In the genomic region with DNA sequence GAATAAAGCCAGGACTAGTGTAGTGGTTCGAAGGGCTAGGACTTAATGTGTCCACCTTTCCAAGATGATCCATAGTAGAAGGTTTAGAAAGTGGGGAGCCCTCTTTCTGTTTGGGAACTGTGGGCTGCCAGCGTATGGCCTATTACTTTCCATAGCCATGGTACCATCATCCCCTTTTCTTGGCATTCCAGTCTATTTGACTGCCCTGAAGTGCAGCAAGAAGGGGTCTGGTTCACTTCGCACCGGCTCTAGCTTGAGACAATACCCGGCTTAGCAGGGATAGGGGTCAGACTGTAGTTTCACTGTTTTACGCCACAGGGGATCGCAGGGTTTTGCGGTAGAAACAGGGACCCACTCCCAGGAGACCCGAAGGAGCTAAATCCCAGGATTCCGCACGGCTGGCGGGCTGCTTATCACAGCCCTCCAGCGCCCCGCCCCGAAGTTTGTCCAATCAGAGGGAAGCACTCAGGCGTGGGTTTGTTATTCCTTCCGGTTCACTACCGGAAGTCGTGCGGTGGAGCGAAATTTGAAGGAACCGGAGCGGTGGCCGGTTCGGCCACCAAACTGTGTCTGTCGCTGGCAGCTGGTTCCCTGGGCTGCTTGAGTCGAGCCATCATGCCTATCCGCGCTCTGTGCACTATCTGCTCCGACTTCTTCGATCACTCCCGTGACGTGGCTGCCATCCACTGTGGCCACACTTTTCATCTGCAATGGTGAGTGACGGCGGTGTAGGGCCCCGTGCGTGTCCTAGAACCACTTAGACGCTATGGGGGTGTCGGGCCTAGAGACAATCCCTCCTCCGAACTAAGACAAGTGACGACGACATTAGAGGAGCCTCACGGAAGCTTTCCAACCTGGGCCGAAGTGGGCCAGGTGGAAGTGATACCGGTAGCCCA, we compare ENCODE assay signal across 8 mouse cellular contexts. TPM values are rescaled to one million over a fixed set of nuclear protein-coding genes. Genes with fewer than 3 reads are reported as not detected.
DNase-seq lines count a peak whose midpoint lies in the region; ATAC-seq and TF ChIP-seq lines count a peak whose summit lies in the region.

No protein-coding gene starts in this region.

- H3K4me1 ChIP-seq in ES-Bruce4 (ENCODE audit: control insufficient read depth, insufficient read depth, low read length): no peaks in the 10 kb centered on the region
- peaks cover 13% of the 10 kb centered on the region for H3K4me1 ChIP-seq in forebrain, embryonic 13.5 days
- H3K4me1 ChIP-seq in liver, embryonic 15.5 days (replicated peaks): peaks cover 31% of the 10 kb centered on the region
- H3K4me1 ChIP-seq in neural tube, embryonic 11.5 days (ENCODE audit: control insufficient read depth, insufficient read depth, low read length): peaks cover 5% of the 10 kb centered on the region
- H3K4me1 ChIP-seq in stomach, embryonic 16.5 days (ENCODE audit: control insufficient read depth, insufficient read depth, low read length): peaks cover 8% of the 10 kb centered on the region; the same call in 1 of the 2 replicates

- TF ChIP-seq EP300 in ES-Bruce4 (IDR thresholded peaks at IDR 0.05; ENCODE audit: insufficient read depth, low read depth, low read length): no peak

- TF ChIP-seq POLR2A in ES-Bruce4 (IDR thresholded peaks at IDR 0.05; ENCODE audit: insufficient read depth, low read length): no peak

- peak overlapping the region; percentile 11; the same call in 1 of the 2 replicates for H3K9ac ChIP-seq in ES-Bruce4 (ENCODE audit: low read depth, poor library complexity, severe bottlenecking)
- H3K9ac ChIP-seq in forebrain, embryonic 13.5 days: peak overlapping the region; percentile 69
- H3K9ac ChIP-seq in liver, embryonic 15.5 days: peak overlapping the region; percentile 71
- peak overlapping the region; percentile 72 for H3K9ac ChIP-seq in neural tube, embryonic 11.5 days (ENCODE audit: low read length)
- peak overlapping the region; percentile 73 for H3K9ac ChIP-seq in stomach, embryonic 16.5 days (ENCODE audit: low read length)

- intact Hi-C loops in heart, postnatal 10 days (cut with DNase I): no loop called here

- H3K27ac ChIP-seq in ES-Bruce4 (ENCODE audit: insufficient read depth, low read length): no peak overlapping the region
- peak overlapping the region; percentile 79 for H3K27ac ChIP-seq in forebrain, embryonic 13.5 days
- peak overlapping the region; percentile 74 for H3K27ac ChIP-seq in liver, embryonic 15.5 days (replicated peaks)
- peak overlapping the region; percentile 63; the same call in 1 of the 2 replicates for H3K27ac ChIP-seq in neural tube, embryonic 11.5 days (ENCODE audit: low read depth, low read length)
- peak overlapping the region; percentile 58 for H3K27ac ChIP-seq in stomach, embryonic 16.5 days (ENCODE audit: low read length)

- peak; percentile 93 to 96 for DNase-seq in heart, postnatal 10 days
- peak; percentile 96 to 97 for DNase-seq in kidney, postnatal 4 days
- DNase-seq in neural tube, embryonic 11.5 days (ENCODE audit: low spot score): peak; percentile 92

- no peaks in the 10 kb centered on the region for H3K9me3 ChIP-seq in ES-Bruce4 (replicated peaks; ENCODE audit: control insufficient read depth, insufficient read depth, low read length, poor library complexity, severe bottlenecking)
- no peaks in the 10 kb centered on the region for H3K9me3 ChIP-seq in forebrain, embryonic 13.5 days (replicated peaks)
- no peaks in the 10 kb centered on the region for H3K9me3 ChIP-seq in liver, embryonic 15.5 days (replicated peaks)
- H3K9me3 ChIP-seq in neural tube, embryonic 11.5 days (ENCODE audit: control insufficient read depth, low read length): no peaks in the 10 kb centered on the region
- H3K9me3 ChIP-seq in stomach, embryonic 16.5 days (replicated peaks; ENCODE audit: control insufficient read depth, low read length): no peaks in the 10 kb centered on the region

- peak overlapping the region; percentile 64 for H3K4me3 ChIP-seq in ES-Bruce4 (ENCODE audit: low read depth, low read length)
- H3K4me3 ChIP-seq in forebrain, embryonic 13.5 days: peak overlapping the region; percentile 62
- H3K4me3 ChIP-seq in liver, embryonic 15.5 days (replicated peaks): peak overlapping the region; percentile 88
- H3K4me3 ChIP-seq in neural tube, embryonic 11.5 days (ENCODE audit: low read depth, low read length): peak overlapping the region; percentile 62
- peak overlapping the region; percentile 63 for H3K4me3 ChIP-seq in stomach, embryonic 16.5 days (replicated peaks; ENCODE audit: low read length)

- 14% methylated on average over 45 of the region's 45 CpGs for WGBS in forebrain, embryonic 13.5 days
- 11% methylated on average over 45 of the region's 45 CpGs for WGBS in liver, embryonic 15.5 days (ENCODE audit: insufficient replicate concordance)
- WGBS in neural tube, embryonic 11.5 days: 21% methylated on average over 45 of the region's 45 CpGs
- 14% methylated on average over 45 of the region's 45 CpGs for WGBS in stomach, embryonic 16.5 days

- H3K4me2 ChIP-seq in forebrain, embryonic 13.5 days: peak overlapping the region; percentile 87
- peak overlapping the region; percentile 86 for H3K4me2 ChIP-seq in liver, embryonic 15.5 days
- H3K4me2 ChIP-seq in neural tube, embryonic 11.5 days (ENCODE audit: low read depth): peak overlapping the region; percentile 52
- peak overlapping the region; percentile 91 for H3K4me2 ChIP-seq in stomach, embryonic 16.5 days (ENCODE audit: low read depth, low read length)

- no peaks in the 10 kb centered on the region for H3K27me3 ChIP-seq in ES-Bruce4 (ENCODE audit: control insufficient read depth, insufficient read depth, low read length, poor library complexity, severe bottlenecking)
- H3K27me3 ChIP-seq in forebrain, embryonic 13.5 days: no peaks in the 10 kb centered on the region
- peaks cover 4% of the 10 kb centered on the region; the same call in 1 of the 2 replicates for H3K27me3 ChIP-seq in liver, embryonic 15.5 days
- no peaks in the 10 kb centered on the region for H3K27me3 ChIP-seq in neural tube, embryonic 11.5 days (ENCODE audit: control insufficient read depth, insufficient read depth, low read length)
- H3K27me3 ChIP-seq in stomach, embryonic 16.5 days (ENCODE audit: control insufficient read depth, insufficient read depth, low read length): no peaks in the 10 kb centered on the region

- peak; percentile 85 for ATAC-seq in cerebellum, adult (ENCODE audit: insufficient number of reproducible peaks, low FRiP score, low TSS enrichment)
- ATAC-seq in forebrain, embryonic 13.5 days: peak; percentile 98
- peak; percentile 87 for ATAC-seq in liver, embryonic 15.5 days (ENCODE audit: insufficient read depth)
- ATAC-seq in neural tube, embryonic 11.5 days (ENCODE audit: insufficient read depth, low FRiP score, low TSS enrichment): peak; percentile 92
- ATAC-seq in stomach, embryonic 16.5 days (ENCODE audit: insufficient read depth, low FRiP score): peak; percentile 93

- H3K36me3 ChIP-seq in ES-Bruce4 (ENCODE audit: control insufficient read depth, insufficient read depth, low read length, poor library complexity, severe bottlenecking): no peaks in the 10 kb centered on the region
- H3K36me3 ChIP-seq in forebrain, embryonic 13.5 days (ENCODE audit: poor library complexity, severe bottlenecking): peaks cover under 1% of the 10 kb centered on the region; the same call in 1 of the 2 replicates
- no peaks in the 10 kb centered on the region for H3K36me3 ChIP-seq in liver, embryonic 15.5 days (replicated peaks)
- H3K36me3 ChIP-seq in neural tube, embryonic 11.5 days (ENCODE audit: control insufficient read depth, insufficient read depth, low read length): no peaks in the 10 kb centered on the region
- no peaks in the 10 kb centered on the region for H3K36me3 ChIP-seq in stomach, embryonic 16.5 days (ENCODE audit: control insufficient read depth, insufficient read depth, low read length)

- TF ChIP-seq CTCF in ES-Bruce4 (IDR thresholded peaks at IDR 0.05; ENCODE audit: low read depth, low read length): no peak

RNA-seq across cellular contexts. Expression of a gene that starts 0.8 kb away (rescaled TPM):
- 17.2 and 20.4 TPM in 2 replicates for polyA plus RNA-seq in ES-Bruce4 (2011; ENCODE audit: insufficient read depth, insufficient read length, low read depth, missing spikeins)
- 21.7 and 23.6 TPM in 2 replicates for polyA plus RNA-seq in forebrain, embryonic 13.5 days (2015; fragmentation: Nextera tagmentation; extraction: Ambion mirVana)
- total RNA-seq in heart, postnatal 10 days (2021): 1 to 10 TPM; 3.3 to 4.0 TPM
- 12.6 and 14.6 TPM in 2 replicates for polyA plus RNA-seq in liver, embryonic 15.5 days (2015; fragmentation: Nextera tagmentation; extraction: Ambion mirVana)
- 25.2 and 25.7 TPM in 2 replicates for polyA plus RNA-seq in neural tube, embryonic 11.5 days (2014; fragmentation: Nextera tagmentation; extraction: Ambion mirVana)
- 16.4 and 20.4 TPM in 2 replicates for polyA plus RNA-seq in stomach, embryonic 16.5 days (2015; fragmentation: Nextera tagmentation; extraction: Ambion mirVana)

RNA-seq across cellular contexts. Expression of a gene that starts 15.2 kb away (rescaled TPM):
- 4.0 and 5.6 TPM in 2 replicates for polyA plus RNA-seq in ES-Bruce4 (2011; ENCODE audit: insufficient read depth, insufficient read length, low read depth, missing spikeins)
- 23.6 and 27.2 TPM in 2 replicates for polyA plus RNA-seq in forebrain, embryonic 13.5 days (2015; fragmentation: Nextera tagmentation; extraction: Ambion mirVana)
- under 1 TPM; 0.14 to 0.37 TPM for total RNA-seq in heart, postnatal 10 days (2021)
- polyA plus RNA-seq in liver, embryonic 15.5 days (2015; fragmentation: Nextera tagmentation; extraction: Ambion mirVana): 0.08 and 0.09 TPM in 2 replicates
- 3.5 and 4.3 TPM in 2 replicates for polyA plus RNA-seq in neural tube, embryonic 11.5 days (2014; fragmentation: Nextera tagmentation; extraction: Ambion mirVana)
- 2.6 and 2.9 TPM in 2 replicates for polyA plus RNA-seq in stomach, embryonic 16.5 days (2015; fragmentation: Nextera tagmentation; extraction: Ambion mirVana)

RNA-seq across cellular contexts. Expression of a gene that starts 22.4 kb away (rescaled TPM):
- not detected in 2 replicates for polyA plus RNA-seq in ES-Bruce4 (2011; ENCODE audit: insufficient read depth, insufficient read length, low read depth, missing spikeins)
- not detected in 2 replicates for polyA plus RNA-seq in forebrain, embryonic 13.5 days (2015; fragmentation: Nextera tagmentation; extraction: Ambion mirVana)
- total RNA-seq in heart, postnatal 10 days (2021): not detected
- polyA plus RNA-seq in liver, embryonic 15.5 days (2015; fragmentation: Nextera tagmentation; extraction: Ambion mirVana): not detected in 2 replicates
- polyA plus RNA-seq in neural tube, embryonic 11.5 days (2014; fragmentation: Nextera tagmentation; extraction: Ambion mirVana): not detected in 2 replicates
- not detected in 2 replicates for polyA plus RNA-seq in stomach, embryonic 16.5 days (2015; fragmentation: Nextera tagmentation; extraction: Ambion mirVana)

RNA-seq across cellular contexts. Expression of a gene that starts 24.6 kb away (rescaled TPM):
- 0.52 and 2.1 TPM in 2 replicates for polyA plus RNA-seq in ES-Bruce4 (2011; ENCODE audit: insufficient read depth, insufficient read length, low read depth, missing spikeins)
- 2.7 and 3.1 TPM in 2 replicates for polyA plus RNA-seq in forebrain, embryonic 13.5 days (2015; fragmentation: Nextera tagmentation; extraction: Ambion mirVana)
- 10 to 100 TPM; 13.4 to 15.7 TPM for total RNA-seq in heart, postnatal 10 days (2021)
- 55.7 and 60.1 TPM in 2 replicates for polyA plus RNA-seq in liver, embryonic 15.5 days (2015; fragmentation: Nextera tagmentation; extraction: Ambion mirVana)
- 10.9 and 12.1 TPM in 2 replicates for polyA plus RNA-seq in neural tube, embryonic 11.5 days (2014; fragmentation: Nextera tagmentation; extraction: Ambion mirVana)
- polyA plus RNA-seq in stomach, embryonic 16.5 days (2015; fragmentation: Nextera tagmentation; extraction: Ambion mirVana): 34.8 and 40.0 TPM in 2 replicates

RNA-seq across cellular contexts. Expression of a gene that starts 32.1 kb away (rescaled TPM):
- polyA plus RNA-seq in ES-Bruce4 (2011; ENCODE audit: insufficient read depth, insufficient read length, low read depth, missing spikeins): not detected in 2 replicates
- 0.44 and 0.62 TPM in 2 replicates for polyA plus RNA-seq in forebrain, embryonic 13.5 days (2015; fragmentation: Nextera tagmentation; extraction: Ambion mirVana)
- total RNA-seq in heart, postnatal 10 days (2021): under 1 TPM; 0.36 to 0.50 TPM
- polyA plus RNA-seq in liver, embryonic 15.5 days (2015; fragmentation: Nextera tagmentation; extraction: Ambion mirVana): 0.54 and 0.66 TPM in 2 replicates
- polyA plus RNA-seq in neural tube, embryonic 11.5 days (2014; fragmentation: Nextera tagmentation; extraction: Ambion mirVana): 2.9 and 3.5 TPM in 2 replicates
- polyA plus RNA-seq in stomach, embryonic 16.5 days (2015; fragmentation: Nextera tagmentation; extraction: Ambion mirVana): 5.9 and 7.5 TPM in 2 replicates

Comparison
In these comparisons a context has a peak if more than half of its experiments do, and no peak if none do; other contexts are left out.
1. H3K9ac ChIP-seq: peak in every context shown above with its lines; median percentile 73 in stomach, embryonic 16.5 days; 72 in neural tube, embryonic 11.5 days; 71 in liver, embryonic 15.5 days; 69 in forebrain, embryonic 13.5 days; 11 in ES-Bruce4.